Mouse (Mus musculus): ENCODE data around the gene Map7. TPM values are rescaled to one million over a fixed set of nuclear protein-coding genes. Genes with fewer than 3 reads are reported as not detected.

The Map7 gene
- polyA plus RNA-seq, 1 experiment: 88.4 TPM

DNA sequence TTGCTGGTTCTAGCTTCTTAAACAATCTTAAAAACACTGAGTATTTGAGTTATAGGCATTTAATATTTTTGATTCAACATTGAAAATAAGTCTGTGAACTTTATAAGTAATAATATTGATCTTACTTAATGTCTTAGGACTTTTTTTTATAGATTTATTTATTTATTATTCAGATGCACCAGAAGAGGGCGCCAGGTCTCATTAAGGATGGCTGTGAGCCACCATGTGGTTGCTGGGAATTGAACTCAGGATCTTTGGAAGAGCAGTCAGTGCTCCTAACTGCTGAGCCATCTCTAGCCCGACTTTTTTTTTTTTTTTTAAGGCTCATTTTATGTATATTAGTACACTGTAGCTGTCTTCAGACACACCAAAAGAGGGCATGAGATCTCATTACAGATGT lies 166.5 kb downstream of the Map7 start:
- no peak overlapping the region for H3K27ac ChIP-seq (ENCODE audit: insufficient read depth, low read length)
- 49% methylated on average over 2 of the region's 2 CpGs for WGBS
- no peak for DNase-seq
- no peaks in the 10 kb centered on the region for H3K27me3 ChIP-seq (ENCODE audit: control insufficient read depth, insufficient read depth, low read length)
- no peak for TF ChIP-seq POLR2A (IDR thresholded peaks at IDR 0.05; ENCODE audit: borderline replicate concordance, insufficient read depth, low read length)
- TF ChIP-seq CTCF (IDR thresholded peaks at IDR 0.05; ENCODE audit: borderline replicate concordance, insufficient read depth, low read depth, low read length): no peak
- no peak overlapping the region for H3K4me3 ChIP-seq (replicated peaks; ENCODE audit: insufficient read depth, low read depth, low read length)
- H3K4me1 ChIP-seq (ENCODE audit: control insufficient read depth, insufficient read depth, low read length): no peaks in the 10 kb centered on the region; the same call in 1 of the 2 replicates

DNA sequence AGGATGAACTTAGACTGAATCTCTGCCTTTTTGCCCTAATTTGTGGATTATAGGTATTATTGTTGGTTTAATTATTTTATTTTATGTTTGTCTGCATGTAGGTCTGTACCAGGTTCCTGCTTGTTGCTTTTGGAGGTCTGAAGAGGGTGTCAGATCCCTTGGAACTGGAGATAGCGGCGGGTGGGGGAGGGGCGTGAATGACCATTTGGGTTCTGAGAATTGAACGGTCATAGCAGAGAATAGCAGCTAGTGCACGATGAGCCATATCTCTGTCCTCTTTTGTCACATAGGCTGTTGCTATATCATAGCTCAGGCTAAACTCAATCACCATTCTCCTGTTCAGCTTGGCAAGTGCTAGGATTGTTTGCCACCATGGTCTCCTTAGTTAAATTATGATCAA lies 169.2 kb downstream of the Map7 start:
- no peaks in the 10 kb centered on the region; the same call in 1 of the 2 replicates for H3K4me1 ChIP-seq (ENCODE audit: control insufficient read depth, insufficient read depth, low read length)
- no peak for DNase-seq
- TF ChIP-seq CTCF (IDR thresholded peaks at IDR 0.05; ENCODE audit: borderline replicate concordance, insufficient read depth, low read depth, low read length): no peak
- TF ChIP-seq POLR2A (IDR thresholded peaks at IDR 0.05; ENCODE audit: borderline replicate concordance, insufficient read depth, low read length): no peak
- no peaks in the 10 kb centered on the region for H3K27me3 ChIP-seq (ENCODE audit: control insufficient read depth, insufficient read depth, low read length)
- whole genome bisulfite sequencing: 77% methylated on average over 5 of the region's 5 CpGs
- no peak overlapping the region for H3K27ac ChIP-seq (ENCODE audit: insufficient read depth, low read length)
- no peak overlapping the region for H3K4me3 ChIP-seq (replicated peaks; ENCODE audit: insufficient read depth, low read depth, low read length)

DNA sequence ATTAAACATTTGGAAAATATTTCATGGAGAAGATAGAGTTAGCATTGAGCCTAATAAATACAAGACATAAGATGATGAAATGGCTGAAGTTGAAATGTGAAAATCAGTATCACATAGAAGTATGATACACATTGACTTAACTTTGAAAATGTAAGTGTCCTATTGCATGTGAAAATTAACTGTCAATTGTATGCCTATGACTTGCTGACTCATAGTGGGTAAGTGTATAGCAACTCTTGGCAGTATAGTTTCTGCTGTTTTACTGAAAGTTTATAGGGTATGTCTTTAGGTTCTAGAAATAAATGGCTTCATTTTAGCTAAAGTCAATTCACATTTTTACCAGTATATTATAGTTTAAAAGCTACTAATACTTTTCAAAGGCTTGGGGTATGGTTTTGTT lies 178.0 kb downstream of the Map7 start:
- Histone ChIP-seq H3K27ac (ENCODE audit: insufficient read depth, low read length) (no peak overlapping the region), H3K4me3 (replicated peaks; ENCODE audit: insufficient read depth, low read depth, low read length) (no peak overlapping the region), H3K27me3 (ENCODE audit: control insufficient read depth, insufficient read depth, low read length) (no peaks in the 10 kb centered on the region), H3K4me1 (ENCODE audit: control insufficient read depth, insufficient read depth, low read length) (no peaks in the 10 kb centered on the region)
- no peak for TF ChIP-seq POLR2A (IDR thresholded peaks at IDR 0.05; ENCODE audit: borderline replicate concordance, insufficient read depth, low read length)
- no peak for TF ChIP-seq CTCF (IDR thresholded peaks at IDR 0.05; ENCODE audit: borderline replicate concordance, insufficient read depth, low read depth, low read length)
- DNase-seq: no peak

Other genes starting within 250 kb of the Map7 start
- gene Pex7, start 240.8 kb upstream of the Map7 start, polyA plus RNA-seq (2012; rRNA removed): 38.8 and 39.8 TPM in 2 replicates
- gene Map3k5, start 214.0 kb upstream of the Map7 start, polyA plus RNA-seq (2012; rRNA removed): 12.1 and 14.4 TPM in 2 replicates
- gene Bclaf1, start 164.0 kb downstream of the Map7 start, polyA plus RNA-seq (2012; rRNA removed): 72.8 and 75.5 TPM in 2 replicates
- gene Mtfr2, start 199.3 kb downstream of the Map7 start, polyA plus RNA-seq (2012; rRNA removed): 0.59 and 0.70 TPM in 2 replicates